Mouse (Mus musculus) limb, embryonic 14.5 days (tissue): ENCODE measurements around the gene Nadk2. TPM values are rescaled to one million over a fixed set of nuclear protein-coding genes. Genes with fewer than 3 reads are reported as not detected.

Experiments
- ATAC-seq: fragments of 200-750 bp; cut with Nextera tagmentation; 2 replicates; pipeline ENCODE4 v1.8.0; 2017; ENCODE audit warnings: low read depth, moderate number of reproducible peaks, moderate TSS enrichment; ENCODE audit not compliant: low FRiP score
- DNase-seq: peaks from one replicate; pipeline ENCODE4 v3.0.0-alpha.2; 2015; ENCODE audit warnings: low spot score
- H3K27ac ChIP-seq: fragments of 300-500 bp; sonication (generic); replicated peaks from 2 replicates; pipeline ENCODE4 v1.5.1; 2014; ENCODE audit warnings: low read depth, mild to moderate bottlenecking, low read length, moderate library complexity, mixed read lengths
- H3K27me3 ChIP-seq: fragments of 300-500 bp; sonication (generic); 2 replicates; pipeline ENCODE4 v1.6.1; 2014; ENCODE audit warnings: low read length, mixed read lengths; ENCODE audit not compliant: control insufficient read depth, insufficient read depth
- H3K36me3 ChIP-seq: fragments of 300-500 bp; sonication (generic); 2 replicates; pipeline ENCODE4 v1.6.1; 2014; ENCODE audit warnings: mild to moderate bottlenecking, low read length, moderate library complexity, mixed read lengths; ENCODE audit not compliant: control insufficient read depth, insufficient read depth
- H3K4me1 ChIP-seq: fragments of 300-500 bp; sonication (generic); 2 replicates; pipeline ENCODE4 v1.6.1; 2014; ENCODE audit warnings: antibody characterized with exemption, low read length, mixed read lengths; ENCODE audit not compliant: control insufficient read depth, insufficient read depth
- H3K4me2 ChIP-seq: fragments of 300-500 bp; sonication (generic); replicated peaks from 2 replicates; pipeline ENCODE4 v1.6.1; 2014; ENCODE audit warnings: low read depth, mild to moderate bottlenecking, low read length, moderate library complexity; ENCODE audit not compliant: severe bottlenecking
- H3K4me3 ChIP-seq: fragments of 300-500 bp; sonication (generic); replicated peaks from 2 replicates; pipeline ENCODE4 v1.5.1; 2014; ENCODE audit warnings: low read length
- H3K9ac ChIP-seq: fragments of 300-500 bp; sonication (generic); 2 replicates; pipeline ENCODE4 v1.6.1; 2014; ENCODE audit warnings: mild to moderate bottlenecking, low read depth, low read length, moderate library complexity; ENCODE audit not compliant: severe bottlenecking
- H3K9me3 ChIP-seq: fragments of 300-500 bp; sonication (generic); 2 replicates; pipeline ENCODE4 v1.6.1; 2016; ENCODE audit warnings: low read length; ENCODE audit not compliant: control insufficient read depth
- POLR2A ChIP-seq: fragments of 200-500 bp; IDR thresholded peaks from 2 replicates; pipeline ENCODE4 v1.8.0; 2012; ENCODE audit warnings: inconsistent platforms, mild to moderate bottlenecking, moderate library complexity, borderline replicate concordance; ENCODE audit not compliant: insufficient read depth, insufficient read length; ENCODE audit errors: extremely low read depth
- WGBS: fragments of 180-500 bp; shearing (Covaris S2); extraction: QIAGEN DNeasy Blood & Tissue Kit; methylation state at CpG from one replicate; pipeline ENCODE4 v1.1.7; 2014; 5-methylcytosine and 5-hydroxymethylcytosine counted together
- polyA plus RNA-seq, 2 experiments: library from polyadenylated mRNA; depleted of rRNA in 1 of 2; stranded (reverse) in 1 of 2; unstranded in 1 of 2; fragments of >200 nt; fragmentation: Nextera tagmentation in 1 of 2; extraction: Ambion mirVana in 1 of 2; gene quantifications; 2 replicates each; pipeline versions ENCODE4 v1.2.1 to v1.2.3; 2012 to 2014

The Nadk2 gene
- polyA plus RNA-seq, 2 experiments = 26.7 to 31.6 TPM

DNA sequence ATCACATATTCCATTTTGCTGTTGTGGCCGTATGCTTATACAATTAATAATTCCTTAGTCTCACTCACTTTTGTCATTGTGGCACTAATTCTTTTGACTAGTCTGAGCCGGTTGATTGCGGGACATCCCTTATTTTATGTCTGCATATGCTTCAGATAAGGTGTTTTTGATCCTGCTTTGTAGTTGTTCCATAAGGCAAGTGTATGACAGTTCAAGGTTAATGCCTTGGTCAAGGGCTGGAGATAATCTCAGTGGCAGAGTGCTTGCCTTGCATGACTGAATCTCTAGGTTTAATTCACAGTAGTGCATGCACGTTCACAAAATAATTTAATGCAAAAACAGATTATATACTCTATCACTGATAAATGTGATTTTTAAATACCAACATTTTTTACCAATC is 25.8 kb downstream of the Nadk2 start:
- no peak overlapping the region for H3K4me2 ChIP-seq
- no peak for ATAC-seq
- 91% methylated on average over 4 of the region's 4 CpGs for WGBS
- H3K27ac ChIP-seq = no peak overlapping the region
- no peaks in the 10 kb centered on the region for H3K27me3 ChIP-seq
- H3K9me3 ChIP-seq = no peaks in the 10 kb centered on the region
- H3K36me3 ChIP-seq = peaks cover 64% of the 10 kb centered on the region
- no peak for DNase-seq
- no peaks in the 10 kb centered on the region; the same call in 1 of the 2 replicates for H3K4me1 ChIP-seq
- TF ChIP-seq POLR2A = no peak
- H3K4me3 ChIP-seq = no peak overlapping the region
- no peak overlapping the region for H3K9ac ChIP-seq

DNA sequence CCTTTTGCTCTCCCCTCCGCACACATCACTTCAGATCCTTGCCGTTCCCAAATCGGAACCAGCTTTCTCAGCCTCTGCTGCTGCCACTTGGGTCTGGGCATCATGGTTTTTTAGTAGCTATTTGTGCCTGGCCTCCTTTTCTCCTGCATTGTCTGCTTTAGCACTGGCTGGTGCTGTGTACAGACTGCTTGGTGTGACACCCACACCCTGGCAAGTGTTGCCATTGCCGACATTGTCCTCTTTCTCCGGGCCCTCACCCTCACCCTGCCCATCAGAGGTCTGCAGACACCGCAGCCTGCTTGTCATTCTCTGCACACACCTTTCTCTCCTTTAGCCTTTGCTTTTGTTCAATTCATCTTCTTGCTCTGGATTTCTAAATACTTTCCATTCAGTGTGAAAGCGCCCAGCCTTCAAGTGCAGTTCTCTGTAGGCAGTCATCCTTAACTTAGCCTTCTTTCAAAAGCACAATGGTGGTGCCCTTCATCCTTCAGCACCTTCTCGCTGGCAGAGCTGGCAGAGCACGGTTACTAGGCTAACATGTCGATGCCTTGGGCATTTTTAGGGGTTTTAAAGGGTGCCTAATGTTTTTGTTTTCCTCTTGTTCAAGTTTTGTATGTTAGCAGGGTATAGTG is 29.5 kb downstream of the Nadk2 start:
- 95% methylated on average over 10 of the region's 10 CpGs for WGBS
- H3K9me3 ChIP-seq = no peaks in the 10 kb centered on the region
- H3K4me1 ChIP-seq = no peaks in the 10 kb centered on the region
- H3K27me3 ChIP-seq = no peaks in the 10 kb centered on the region
- ATAC-seq = no peak
- no peak overlapping the region for H3K4me3 ChIP-seq
- H3K4me2 ChIP-seq = no peak overlapping the region
- DNase-seq = no peak
- no peak overlapping the region for H3K27ac ChIP-seq
- peaks cover 61% of the 10 kb centered on the region for H3K36me3 ChIP-seq
- TF ChIP-seq POLR2A = no peak
- no peak overlapping the region for H3K9ac ChIP-seq

DNA sequence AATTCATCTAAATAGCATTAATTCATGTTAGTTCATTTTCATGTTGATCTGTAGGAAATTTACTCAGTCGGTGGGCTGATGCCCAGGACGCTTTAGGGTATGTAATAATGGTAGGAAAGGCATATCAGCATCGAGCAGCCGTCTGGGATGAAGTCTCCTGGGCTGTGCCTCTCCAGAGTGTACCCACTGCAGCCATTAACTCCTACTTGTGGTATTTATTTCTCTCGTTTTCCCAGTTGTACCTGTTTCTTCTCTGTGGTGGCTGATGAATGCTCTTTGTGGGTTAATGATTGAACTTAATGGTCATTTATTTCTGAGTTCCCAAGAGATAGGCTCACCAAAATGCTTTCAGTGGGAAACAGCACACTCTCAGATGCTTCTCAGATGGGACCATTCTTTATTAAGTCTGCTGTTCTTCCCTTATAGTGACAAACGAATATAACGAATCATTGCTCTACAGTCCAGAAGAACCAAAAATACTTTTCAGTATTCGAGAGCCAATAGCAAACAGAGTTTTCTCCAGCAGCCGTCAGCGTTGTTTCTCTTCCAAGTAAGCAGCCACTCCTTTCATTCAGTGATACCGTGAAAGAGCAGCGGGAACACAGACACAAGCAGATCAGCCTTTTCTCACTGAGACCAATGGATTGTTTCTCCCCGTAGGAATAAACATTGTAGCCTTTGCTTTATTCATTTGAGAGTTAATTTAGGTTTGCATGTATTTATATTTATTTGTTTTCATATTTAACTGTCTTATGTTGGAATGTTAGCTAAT is 35.4 kb downstream of the Nadk2 start:
- no peak overlapping the region for H3K4me2 ChIP-seq
- no peak overlapping the region for H3K4me3 ChIP-seq
- DNase-seq (no peak), ATAC-seq (no peak)
- 88% methylated on average over 13 of the region's 13 CpGs for WGBS
- no peak overlapping the region for H3K27ac ChIP-seq
- H3K36me3 ChIP-seq = peaks cover 56% of the 10 kb centered on the region
- no peaks in the 10 kb centered on the region for H3K27me3 ChIP-seq
- H3K9ac ChIP-seq = no peak overlapping the region
- no peak for TF ChIP-seq POLR2A
- no peaks in the 10 kb centered on the region for H3K9me3 ChIP-seq
- H3K4me1 ChIP-seq = no peaks in the 10 kb centered on the region

DNA sequence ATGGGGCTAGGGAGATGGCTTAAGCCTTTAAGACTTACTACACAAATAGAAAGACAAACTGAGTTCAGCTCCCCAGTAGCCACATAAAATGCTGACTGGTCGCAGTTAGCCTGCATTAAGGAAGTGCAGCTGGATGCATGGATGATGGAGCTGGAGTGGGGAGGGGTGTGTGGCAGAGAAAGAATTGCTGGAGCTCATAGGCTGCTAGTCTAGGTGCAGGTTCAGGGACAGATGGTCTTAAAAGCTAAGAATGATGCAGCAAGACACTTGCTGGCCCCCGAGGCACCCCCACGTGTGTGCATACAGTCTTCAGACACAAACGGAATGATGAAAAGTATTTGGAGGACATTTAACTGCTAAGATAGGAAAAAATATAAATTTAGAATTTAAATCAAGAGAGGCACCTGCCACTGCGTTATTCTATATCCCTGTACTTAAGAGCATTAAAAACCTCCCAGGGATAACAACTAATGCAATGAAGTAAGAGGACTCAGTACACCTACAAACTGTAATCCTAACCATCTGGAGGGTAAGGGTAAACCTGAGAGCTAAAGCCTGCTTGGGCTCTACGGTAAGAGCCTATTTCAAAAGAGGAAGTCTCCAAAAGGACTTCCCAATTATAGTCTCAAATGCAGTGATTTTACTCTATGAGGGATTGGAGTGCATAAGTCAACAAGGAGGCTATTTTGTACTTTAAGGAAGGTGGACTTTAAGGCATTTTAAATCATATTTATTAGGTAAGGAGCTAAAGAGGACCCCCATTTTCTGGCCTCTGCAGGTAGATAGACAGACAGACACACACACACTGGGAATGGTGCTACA is 39.7 kb downstream of the Nadk2 start:
- no peak for DNase-seq
- Histone ChIP-seq H3K27ac (no peak overlapping the region), H3K9ac (no peak overlapping the region), H3K36me3 (peaks cover 68% of the 10 kb centered on the region), H3K4me2 (no peak overlapping the region), H3K27me3 (no peaks in the 10 kb centered on the region), H3K4me3 (no peak overlapping the region), H3K9me3 (no peaks in the 10 kb centered on the region), H3K4me1 (no peaks in the 10 kb centered on the region)
- no peak for TF ChIP-seq POLR2A
- 76% methylated on average over 6 of the region's 6 CpGs for WGBS
- ATAC-seq = no peak

DNA sequence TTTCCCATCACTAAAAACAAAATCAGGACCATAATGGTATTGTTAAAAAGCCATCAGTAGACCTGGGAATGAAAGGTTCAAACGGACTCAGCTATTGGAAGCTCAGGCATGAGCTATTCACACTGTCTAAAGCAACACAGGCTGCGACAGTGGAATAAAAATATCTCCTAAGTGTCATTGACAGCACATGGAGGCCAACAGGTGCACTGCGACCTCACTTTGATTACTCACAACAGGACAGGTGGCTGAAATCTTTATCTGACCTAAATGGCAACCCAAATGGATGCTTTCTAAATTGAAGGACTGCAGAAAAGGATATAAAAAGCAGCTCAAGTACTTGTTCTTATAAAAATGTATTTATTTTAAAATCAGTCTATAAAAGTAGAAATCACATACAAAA is 40.6 kb downstream of the Nadk2 start:
- H3K36me3 ChIP-seq = peaks cover 72% of the 10 kb centered on the region
- DNase-seq = no peak

More for the DNA sequence above, 40.6 kb downstream of the Nadk2 start:
- H3K4me3 ChIP-seq = no peak overlapping the region
- WGBS = 84% methylated on average over 3 of the region's 3 CpGs
- no peak overlapping the region for H3K27ac ChIP-seq
- no peaks in the 10 kb centered on the region for H3K27me3 ChIP-seq
- H3K9me3 ChIP-seq = no peaks in the 10 kb centered on the region
- no peak for TF ChIP-seq POLR2A
- no peak overlapping the region for H3K4me2 ChIP-seq
- H3K4me1 ChIP-seq = no peaks in the 10 kb centered on the region
- no peak overlapping the region for H3K9ac ChIP-seq
- ATAC-seq = no peak
